Mouse (Mus musculus) lung, adult 2 months (tissue): ENCODE data around the gene Def8.

Experiments used
- CTCF ChIP-seq: fragments of 200-500 bp; IDR thresholded peaks from 2 replicates; pipeline ENCODE4 v1.5.1; 2011; ENCODE audit warnings: mild to moderate bottlenecking, low read length, control low read depth; ENCODE audit not compliant: insufficient read depth
- POLR2A ChIP-seq: fragments of 200-500 bp; IDR thresholded peaks from 2 replicates; pipeline ENCODE4 v1.6.1; 2011; ENCODE audit warnings: low read depth, mild to moderate bottlenecking, control low read depth, low read length, borderline replicate concordance; ENCODE audit errors: extremely low read depth

DNA sequence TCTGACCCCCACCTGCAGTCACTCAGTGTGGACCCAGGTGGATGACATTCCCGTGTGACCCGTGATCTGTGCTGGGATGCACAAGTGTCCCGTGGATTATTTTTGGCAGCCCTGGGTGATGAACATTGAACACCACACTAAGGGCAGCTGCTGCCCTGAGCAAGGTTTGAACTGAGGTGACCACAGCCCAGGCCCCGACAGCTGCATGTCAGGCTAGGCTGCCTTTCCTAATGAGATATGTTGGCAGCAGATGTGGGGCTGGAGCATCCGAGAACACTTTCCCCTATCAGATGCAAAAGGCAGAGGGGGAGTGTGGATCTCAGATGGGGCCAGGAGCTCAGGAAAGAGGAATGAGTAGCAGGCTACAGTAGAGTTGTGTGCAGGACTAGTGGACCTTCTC, 87.5 kb downstream of the Def8 start:
- TF ChIP-seq POLR2A (no peak), CTCF (no peak)
